Mouse (Mus musculus) thymus, postnatal 25 days (tissue): ENCODE data around the gene R3hdm4.

Experiments
- DNase-seq: peaks from one replicate; pipeline ENCODE4 v3.0.0; 2022

The R3hdm4 gene

DNA sequence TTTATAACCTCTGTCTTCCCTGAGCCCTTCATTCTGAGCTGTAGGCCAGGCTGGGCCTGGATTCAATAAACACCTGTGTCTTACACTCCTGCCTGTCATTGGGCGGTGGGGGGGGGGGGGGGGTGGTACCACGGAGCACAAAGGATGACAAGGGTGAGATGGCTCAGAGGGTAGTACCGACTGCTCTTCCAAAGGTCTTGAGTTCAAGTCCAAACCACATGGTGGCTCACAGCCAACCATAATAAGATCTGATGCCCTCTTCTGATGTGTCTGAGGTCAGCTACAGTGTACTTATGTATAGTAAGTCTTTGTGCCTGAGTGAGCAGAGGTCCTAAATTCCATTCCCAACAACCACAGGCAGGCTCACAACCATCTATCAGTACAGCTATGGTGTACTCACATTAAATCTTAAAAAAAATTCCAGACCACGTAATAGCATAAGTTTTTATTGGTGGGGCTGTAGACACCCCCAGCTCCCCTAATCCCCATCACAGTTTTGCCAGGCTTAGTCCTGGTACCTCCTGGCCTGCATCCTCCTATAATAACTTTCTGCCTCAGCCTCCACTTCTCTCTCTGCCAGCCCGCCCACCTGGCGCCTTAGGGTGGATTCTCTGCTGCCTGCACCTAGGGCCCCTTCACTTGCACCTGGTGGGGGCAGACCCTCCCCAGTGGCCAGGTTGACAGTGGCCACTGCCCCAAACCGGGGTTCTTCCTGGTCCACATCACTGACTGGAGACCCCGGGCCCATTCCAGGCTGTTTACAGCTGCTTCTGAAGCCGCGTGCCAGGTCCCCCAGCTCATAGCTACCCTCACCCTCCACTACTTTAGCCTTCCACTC lies 56.4 kb downstream of the R3hdm4 start:
- no peak for DNase-seq

DNA sequence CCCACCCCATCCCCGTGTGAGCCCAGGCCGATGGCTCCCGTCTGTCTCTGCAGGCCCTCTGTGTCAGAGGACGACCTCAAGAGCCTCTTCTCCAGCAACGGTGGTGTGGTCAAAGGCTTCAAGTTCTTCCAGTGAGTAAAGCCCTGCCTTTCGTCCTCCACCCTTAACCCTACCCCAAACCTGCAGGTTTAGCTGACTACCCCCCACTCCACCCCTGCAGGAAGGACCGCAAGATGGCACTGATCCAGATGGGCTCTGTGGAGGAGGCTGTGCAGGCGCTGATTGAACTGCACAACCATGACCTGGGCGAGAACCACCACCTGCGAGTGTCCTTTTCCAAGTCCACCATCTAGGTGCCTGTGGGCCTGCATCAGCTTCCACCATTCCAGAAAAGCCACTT lies 58.1 kb downstream of the R3hdm4 start:
- no peak for DNase-seq

DNA sequence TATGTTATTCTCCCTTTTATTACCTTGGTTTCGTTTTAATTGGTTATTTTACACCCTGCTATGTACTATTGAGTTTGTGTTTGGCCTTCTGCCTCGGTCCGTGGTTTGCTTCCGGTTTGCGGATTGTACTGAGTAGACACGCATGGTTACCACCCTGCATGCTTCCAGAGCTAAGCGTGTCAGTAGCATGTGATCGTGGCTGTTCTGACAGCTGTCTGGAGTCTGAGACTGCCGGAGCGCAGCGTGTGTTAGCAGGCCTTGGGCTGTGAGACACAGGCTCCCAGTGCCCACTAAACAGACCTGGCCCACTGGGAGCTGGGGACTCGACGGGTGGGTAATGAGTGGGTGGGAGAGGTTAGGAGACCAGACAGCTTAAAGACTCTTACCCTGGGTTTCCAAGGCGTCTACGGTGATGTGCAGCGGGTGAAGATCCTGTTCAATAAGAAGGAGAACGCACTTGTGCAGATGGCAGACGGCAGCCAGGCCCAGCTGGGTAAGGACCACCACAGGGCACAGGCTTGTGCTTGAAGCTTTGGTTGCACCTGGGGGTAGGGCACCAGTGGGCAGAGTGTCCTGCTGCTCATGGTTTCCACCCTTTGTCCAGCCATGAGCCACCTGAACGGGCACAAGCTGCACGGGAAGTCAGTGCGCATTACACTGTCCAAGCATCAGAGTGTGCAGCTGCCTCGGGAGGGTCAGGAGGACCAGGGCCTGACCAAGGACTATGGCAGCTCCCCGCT lies 58.8 kb downstream of the R3hdm4 start:
- DNase-seq = no peak

DNA sequence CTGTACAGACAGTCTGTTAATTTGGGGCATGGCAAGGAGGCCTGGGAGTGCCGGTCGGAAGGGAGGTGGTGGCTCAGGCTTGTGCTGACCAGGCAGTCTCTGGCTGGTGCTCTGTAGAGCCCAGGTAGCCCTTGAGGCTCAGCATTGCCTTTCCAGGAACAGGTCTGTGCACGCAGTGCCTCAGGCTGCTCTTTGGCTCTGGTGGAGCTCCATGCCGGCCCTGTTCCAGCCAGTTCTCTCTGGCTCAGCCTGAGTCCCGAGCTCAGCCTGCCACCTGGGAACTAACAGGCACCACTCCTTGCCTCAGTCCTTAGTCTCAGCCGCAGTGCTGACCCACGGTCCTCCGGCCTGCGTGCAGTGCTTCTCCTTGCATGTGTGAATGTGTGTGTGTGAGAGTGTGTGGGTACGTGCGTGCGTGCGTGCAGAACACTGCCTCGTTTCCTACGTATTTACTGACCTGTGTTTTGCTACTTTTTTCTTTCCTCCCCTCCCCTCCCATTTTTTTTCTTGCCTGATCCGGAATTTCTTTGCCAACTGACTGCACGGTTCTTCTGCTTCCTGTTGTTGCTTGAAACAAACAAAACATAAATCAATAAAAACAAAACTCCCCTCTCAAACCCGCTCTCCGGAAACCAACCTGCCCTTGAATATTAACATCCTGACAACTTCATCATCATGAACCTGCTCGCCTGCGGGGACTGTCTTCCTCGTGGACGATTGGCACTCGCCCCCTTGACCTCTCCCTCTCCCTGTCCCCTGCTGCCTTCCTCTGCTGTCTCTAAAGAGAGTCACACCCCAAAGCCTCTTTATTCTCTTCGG lies 59.6 kb downstream of the R3hdm4 start:
- DNase-seq = no peak

DNA sequence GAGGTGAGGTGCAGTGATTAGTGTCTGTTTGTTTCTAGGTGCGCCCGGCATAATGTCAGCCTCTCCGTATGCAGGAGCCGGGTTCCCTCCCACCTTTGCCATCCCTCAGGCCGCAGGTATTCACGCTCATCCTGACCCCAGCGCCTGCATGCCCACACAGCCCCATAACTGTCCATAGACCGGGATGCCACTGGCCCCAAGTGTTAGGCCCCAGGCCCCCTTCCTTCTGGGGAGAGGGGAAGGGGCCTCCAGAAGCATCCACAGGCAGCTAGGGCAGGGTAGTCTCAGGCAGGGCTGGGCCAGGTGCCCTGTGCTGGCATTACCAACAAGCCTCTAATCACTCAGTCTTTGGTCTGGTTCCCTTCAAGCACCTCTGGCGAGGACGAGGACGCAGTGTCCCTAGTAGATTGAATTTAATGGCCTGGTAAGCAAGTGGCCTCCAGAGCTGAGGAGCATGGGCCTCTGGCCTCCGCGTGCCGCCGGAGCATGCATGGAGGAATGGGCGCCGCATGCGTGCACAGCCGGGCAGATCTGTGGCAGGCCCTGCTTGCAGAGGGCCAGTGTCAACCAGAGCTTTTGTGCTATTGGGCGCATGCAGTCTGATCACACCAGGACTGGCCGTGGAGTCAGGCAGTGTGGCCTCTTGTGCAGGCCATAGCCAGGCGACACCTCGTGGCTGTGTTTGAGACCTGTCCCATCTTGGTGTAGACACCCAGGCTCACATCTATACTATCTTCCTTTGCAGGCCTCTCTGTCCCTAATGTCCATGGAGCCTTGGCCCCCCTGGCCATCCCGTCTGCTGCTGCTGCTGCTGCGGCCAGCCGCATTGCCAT lies 60.7 kb downstream of the R3hdm4 start:
- no peak for DNase-seq
